Mouse (Mus musculus) heart, embryonic 15.5 days (tissue): ENCODE measurements around the gene Tcte1. TPM values are rescaled to one million over a fixed set of nuclear protein-coding genes. Genes with fewer than 3 reads are reported as not detected.
A peak's percentile ranks its signal among the peaks of the same experiment; 100 is the strongest.

ENCODE experiments used
- ATAC-seq: fragments of 200-750 bp; cut with Nextera tagmentation; replicated peaks from 2 replicates; pipeline ENCODE4 v1.8.0; 2017; ENCODE audit warnings: low read depth, moderate TSS enrichment; ENCODE audit not compliant: insufficient number of reproducible peaks, insufficient read depth, low FRiP score
- H3K27ac ChIP-seq: fragments of 300-500 bp; sonication (generic); 2 replicates; pipeline ENCODE4 v1.5.1; 2015; ENCODE audit warnings: mild to moderate bottlenecking, inconsistent platforms
- H3K27me3 ChIP-seq: fragments of 300-500 bp; sonication (generic); 2 replicates; pipeline ENCODE4 v1.6.1; 2015; ENCODE audit warnings: inconsistent platforms
- H3K36me3 ChIP-seq: fragments of 300-500 bp; sonication (generic); 2 replicates; pipeline ENCODE4 v1.6.1; 2015; ENCODE audit warnings: mild to moderate bottlenecking, inconsistent platforms
- H3K4me1 ChIP-seq: fragments of 300-500 bp; sonication (generic); replicated peaks from 2 replicates; pipeline ENCODE4 v1.6.1; 2015; ENCODE audit warnings: inconsistent platforms
- H3K4me2 ChIP-seq: fragments of 300-500 bp; sonication (generic); 2 replicates; pipeline ENCODE4 v1.6.1; 2015; ENCODE audit warnings: inconsistent platforms, mild to moderate bottlenecking, moderate library complexity
- H3K4me3 ChIP-seq: fragments of 300-500 bp; sonication (generic); 2 replicates; pipeline ENCODE4 v1.5.1; 2015; ENCODE audit warnings: mild to moderate bottlenecking, inconsistent platforms
- H3K9ac ChIP-seq: fragments of 300-500 bp; sonication (generic); 2 replicates; pipeline ENCODE4 v1.6.1; 2015; ENCODE audit warnings: mild to moderate bottlenecking, inconsistent platforms
- H3K9me3 ChIP-seq: fragments of 300-500 bp; sonication (generic); replicated peaks from 2 replicates; pipeline ENCODE4 v1.6.1; 2016; ENCODE audit warnings: inconsistent platforms
- WGBS: fragments of 180-500 bp; shearing (Covaris S2); methylation state at CpG from one replicate; pipeline ENCODE4 v1.1.7; 2015; ENCODE audit warnings: mixed read lengths; 5-methylcytosine and 5-hydroxymethylcytosine counted together
- polyA plus RNA-seq: library from polyadenylated mRNA; unstranded; fragments of >200 nt; fragmentation: Nextera tagmentation; extraction: Ambion mirVana; gene quantifications from 2 replicates; pipeline ENCODE4 v1.2.1, GENCODE M21; 2015

Gene Tcte1
- polyA plus RNA-seq, 1 experiment from 2014 or later = 0.16 TPM

- peaks cover 62% of the 10 kb centered on the region for H3K4me1 ChIP-seq
Measured at GRCm38 (mm10) chr17:45567162-45567601, 43.9 kb downstream of the Tcte1 start.

GRCm38 (mm10) chr17:45568990-45569389, 45.8 kb downstream of the Tcte1 start:
- WGBS = 86% methylated on average over 12 of the region's 12 CpGs
- no peaks in the 10 kb centered on the region for H3K9me3 ChIP-seq
- no peak overlapping the region for H3K9ac ChIP-seq
- H3K4me3 ChIP-seq = no peak overlapping the region
- peaks cover 59% of the 10 kb centered on the region for H3K4me1 ChIP-seq
- ATAC-seq = no peak
- H3K27me3 ChIP-seq = no peaks in the 10 kb centered on the region
- H3K36me3 ChIP-seq = peaks cover 64% of the 10 kb centered on the region
- H3K4me2 ChIP-seq = no peak overlapping the region
- H3K27ac ChIP-seq = no peak overlapping the region

More at GRCm38 (mm10) chr17:45567162-45567601, 43.9 kb downstream of the Tcte1 start:
- no peak for ATAC-seq
- Histone ChIP-seq H3K27me3 (no peaks in the 10 kb centered on the region), H3K9ac (no peak overlapping the region), H3K27ac (peak overlapping the region; percentile 25; the same call in 1 of the 2 replicates), H3K9me3 (no peaks in the 10 kb centered on the region), H3K36me3 (peaks cover 64% of the 10 kb centered on the region), H3K4me2 (no peak overlapping the region), H3K4me3 (no peak overlapping the region)
- 28% methylated on average over 4 of the region's 4 CpGs for WGBS

GRCm38 (mm10) chr17:45569999-45570398, 46.8 kb downstream of the Tcte1 start:
- Histone ChIP-seq H3K27ac (no peak overlapping the region; the same call in 1 of the 2 replicates), H3K27me3 (no peaks in the 10 kb centered on the region), H3K9me3 (no peaks in the 10 kb centered on the region), H3K4me1 (peaks cover 58% of the 10 kb centered on the region), H3K9ac (no peak overlapping the region), H3K36me3 (peaks cover 64% of the 10 kb centered on the region), H3K4me2 (no peak overlapping the region), H3K4me3 (no peak overlapping the region)
- WGBS = 78% methylated on average over 4 of the region's 4 CpGs
- no peak for ATAC-seq

GRCm38 (mm10) chr17:45572103-45573086, 49.2 kb downstream of the Tcte1 start:
- peak overlapping the region; percentile 99 for H3K27ac ChIP-seq
- no peaks in the 10 kb centered on the region for H3K27me3 ChIP-seq
- H3K36me3 ChIP-seq = peaks cover 43% of the 10 kb centered on the region
- peak overlapping the region; percentile 100 for H3K9ac ChIP-seq
- under 1% methylated on average over 53 of the region's 57 CpGs for WGBS
- H3K4me1 ChIP-seq = peaks cover 52% of the 10 kb centered on the region
- peak; percentile 50 for ATAC-seq
- H3K9me3 ChIP-seq = no peaks in the 10 kb centered on the region
- peak overlapping the region; percentile 98 for H3K4me3 ChIP-seq
- H3K4me2 ChIP-seq = peak overlapping the region; percentile 72

GRCm38 (mm10) chr17:45573087-45573779, 50.0 kb downstream of the Tcte1 start, which contains the start of gene Hsp90ab1:
TSS of gene Hsp90ab1 (minus strand) at chr17:45573271.
- H3K4me2 ChIP-seq = peak within 1 kb of the TSS; percentile 72
- H3K9ac ChIP-seq = peak within 1 kb of the TSS; percentile 100
- H3K4me3 ChIP-seq = peak within 1 kb of the TSS; percentile 98
- peak; percentile 82 for ATAC-seq
- H3K9me3 ChIP-seq = no peaks in the 10 kb centered on the region
- H3K36me3 ChIP-seq = peaks cover 35% of the 10 kb centered on the region
- H3K27me3 ChIP-seq = no peaks in the 10 kb centered on the region
- peaks cover 49% of the 10 kb centered on the region for H3K4me1 ChIP-seq
- 0% methylated on average over 41 of the region's 41 CpGs for WGBS
- H3K27ac ChIP-seq = peak within 1 kb of the TSS; percentile 99

GRCm38 (mm10) chr17:45573780-45574123, 50.5 kb downstream of the Tcte1 start:
- H3K9ac ChIP-seq = peak overlapping the region; percentile 69
- peak; percentile 76 for ATAC-seq
- no peaks in the 10 kb centered on the region for H3K9me3 ChIP-seq
- WGBS = 0% methylated on average over 17 of the region's 18 CpGs
- peak overlapping the region; percentile 98 for H3K4me3 ChIP-seq
- H3K27me3 ChIP-seq = no peaks in the 10 kb centered on the region
- peak overlapping the region; percentile 72 for H3K4me2 ChIP-seq
- peaks cover 30% of the 10 kb centered on the region for H3K36me3 ChIP-seq
- H3K27ac ChIP-seq = peak overlapping the region; percentile 99
- H3K4me1 ChIP-seq = peaks cover 50% of the 10 kb centered on the region

GRCm38 (mm10) chr17:45574129-45574761, 51.0 kb downstream of the Tcte1 start:
- ATAC-seq = peak; percentile 49
- WGBS = 3% methylated on average over 17 of the region's 17 CpGs
- no peaks in the 10 kb centered on the region for H3K9me3 ChIP-seq
- H3K4me1 ChIP-seq = peaks cover 47% of the 10 kb centered on the region
- peak overlapping the region; percentile 98 for H3K4me3 ChIP-seq
- H3K27ac ChIP-seq = peak overlapping the region; percentile 99
- H3K27me3 ChIP-seq = no peaks in the 10 kb centered on the region
- H3K4me2 ChIP-seq = peak overlapping the region; percentile 72
- H3K36me3 ChIP-seq = peaks cover 25% of the 10 kb centered on the region
- H3K9ac ChIP-seq = peak overlapping the region; percentile 69

GRCm38 (mm10) chr17:45575123-45575897, 52.1 kb downstream of the Tcte1 start:
- Histone ChIP-seq H3K9ac (no peak overlapping the region), H3K4me2 (peak overlapping the region; percentile 72; the same call in 1 of the 2 replicates), H3K4me1 (peaks cover 40% of the 10 kb centered on the region), H3K9me3 (no peaks in the 10 kb centered on the region), H3K36me3 (peaks cover 14% of the 10 kb centered on the region), H3K27ac (peak overlapping the region; percentile 99), H3K4me3 (no peak overlapping the region), H3K27me3 (no peaks in the 10 kb centered on the region)
- 89% methylated on average over 8 of the region's 8 CpGs for WGBS
- no peak for ATAC-seq

GRCm38 (mm10) chr17:45578242-45578641, 55.0 kb downstream of the Tcte1 start:
- Histone ChIP-seq H3K9me3 (no peaks in the 10 kb centered on the region), H3K27ac (peak overlapping the region; percentile 70), H3K4me2 (no peak overlapping the region), H3K4me3 (no peak overlapping the region), H3K27me3 (no peaks in the 10 kb centered on the region), H3K4me1 (peaks cover 41% of the 10 kb centered on the region), H3K36me3 (no peaks in the 10 kb centered on the region), H3K9ac (no peak overlapping the region)
- ATAC-seq = no peak
- WGBS = 19% methylated on average over 5 of the region's 5 CpGs

GRCm38 (mm10) chr17:45578843-45579242, 55.6 kb downstream of the Tcte1 start:
- no peaks in the 10 kb centered on the region for H3K27me3 ChIP-seq
- no peak overlapping the region for H3K4me3 ChIP-seq
- H3K9ac ChIP-seq = no peak overlapping the region
- H3K9me3 ChIP-seq = no peaks in the 10 kb centered on the region
- peaks cover 44% of the 10 kb centered on the region for H3K4me1 ChIP-seq
- ATAC-seq = no peak
- 77% methylated on average over 7 of the region's 7 CpGs for WGBS
- no peak overlapping the region for H3K4me2 ChIP-seq
- H3K27ac ChIP-seq = peak overlapping the region; percentile 70
- no peaks in the 10 kb centered on the region for H3K36me3 ChIP-seq
